Mouse (Mus musculus) bone marrow, adult 2 months (tissue): Measurements from ENCODE around the gene Ccr7.

Experiments
- CTCF ChIP-seq: fragments of 200-500 bp; IDR thresholded peaks from 2 replicates; pipeline ENCODE4 v1.5.1; 2011; ENCODE audit warnings: low read length, control low read depth; ENCODE audit not compliant: control insufficient read depth, insufficient read depth
- POLR2A ChIP-seq: fragments of 200-500 bp; IDR thresholded peaks from 2 replicates; pipeline ENCODE4 v1.6.1; 2011; ENCODE audit warnings: low read depth, mild to moderate bottlenecking, control low read depth, low read length, borderline replicate concordance; ENCODE audit not compliant: control insufficient read depth

DNA sequence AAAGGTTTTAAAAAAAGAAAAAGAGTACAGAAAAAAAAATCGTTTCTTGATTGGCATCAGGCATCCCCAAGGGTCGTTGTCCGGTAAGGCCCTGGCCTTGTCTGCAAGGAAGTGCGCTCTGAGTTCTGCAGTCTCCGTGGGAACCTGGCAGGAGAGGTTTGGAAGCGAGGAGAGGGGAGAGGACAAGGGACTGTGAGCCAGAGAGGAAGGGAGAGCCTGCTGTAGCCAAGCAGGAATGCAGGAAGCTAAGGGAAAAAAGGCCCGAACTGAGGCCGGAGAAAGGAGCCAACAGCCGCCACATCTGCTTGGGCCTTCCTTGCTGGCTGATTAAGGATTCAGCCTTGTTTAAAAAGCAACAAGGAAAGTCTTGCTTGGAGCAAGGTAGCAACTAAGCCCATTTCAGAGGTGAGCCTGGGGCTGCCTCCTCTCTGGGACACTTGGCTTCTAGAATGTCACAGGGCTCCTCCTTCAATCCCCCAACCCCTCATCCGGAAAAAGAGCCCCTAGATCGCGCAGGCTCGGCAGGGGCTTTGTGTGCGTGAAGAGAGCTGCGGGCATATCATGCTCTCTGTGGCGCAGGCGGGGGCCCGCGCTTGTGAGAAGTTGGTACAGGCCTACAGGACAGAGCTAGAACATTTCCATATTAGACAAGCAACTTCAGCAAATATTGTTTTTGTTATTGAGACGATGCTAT lies 34.2 kb downstream of the Ccr7 start:
- TF ChIP-seq CTCF (no peak), POLR2A (no peak)
